Mouse (Mus musculus) liver, adult 10 weeks (tissue): ENCODE data around the gene Slc9c1. TPM values are rescaled to one million over a fixed set of nuclear protein-coding genes. Genes with fewer than 3 reads are reported as not detected.

Experiments
- polyA plus RNA-seq: library from polyadenylated mRNA; stranded (reverse); fragments of 350-450 nt; fragmentation: Illumina TruSeq; extraction: RNeasy Lipid Tissue Mini Kit (QIAGEN cat#74804); gene quantifications from one replicate; pipeline ENCODE4 v1.2.3, GENCODE M21; 2014; ENCODE audit warnings: low read depth, low replicate concordance

Slc9c1 gene
- polyA plus RNA-seq: not detected

DNA sequence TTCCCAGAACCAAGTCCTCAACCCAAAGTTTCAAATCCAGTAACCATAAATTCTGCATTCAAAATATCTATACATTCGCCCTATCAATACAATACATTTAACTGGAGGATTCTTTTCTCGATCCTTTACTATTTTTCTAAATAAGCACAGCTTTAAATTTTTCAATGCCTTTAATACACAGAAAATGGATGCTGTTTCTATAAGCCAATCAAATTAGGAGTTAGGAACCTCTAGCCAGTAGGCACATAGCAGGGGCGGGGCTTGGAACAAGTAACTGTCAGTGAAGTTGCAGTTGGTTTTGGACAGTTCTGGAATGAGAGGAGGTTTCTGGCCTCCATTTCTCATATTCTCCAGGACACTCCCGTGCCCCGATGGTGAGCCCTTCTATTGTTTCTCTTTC is at the start of gene Slc9c1:
Gene Slc9c1, plus strand, starts transcription at position 301 of the 400 bp plus-strand sequence.

DNA sequence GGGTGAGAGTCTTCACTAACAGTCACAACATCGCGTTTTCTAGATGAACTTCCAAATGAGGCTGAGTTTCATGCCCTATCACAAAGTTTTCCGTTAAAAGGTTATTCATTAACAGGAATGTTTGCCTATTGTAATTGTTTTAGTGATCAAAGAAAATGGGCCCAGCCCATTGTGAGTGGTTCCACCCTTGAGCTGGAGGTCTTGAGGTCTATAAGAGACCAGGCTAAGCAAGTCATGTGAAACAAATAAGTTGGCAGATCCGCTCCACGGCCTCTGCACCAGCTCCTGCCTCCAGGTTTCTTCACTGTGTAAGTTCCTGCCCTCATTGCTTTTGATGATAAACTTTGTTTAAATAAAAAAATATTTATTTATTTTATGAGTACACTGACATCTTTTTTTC is 42.2 kb upstream of the Slc9c1 start, which contains the start of gene Gm609:
Gene Gm609, minus strand, starts transcription at position 43 of the 400 bp plus-strand sequence.

DNA sequence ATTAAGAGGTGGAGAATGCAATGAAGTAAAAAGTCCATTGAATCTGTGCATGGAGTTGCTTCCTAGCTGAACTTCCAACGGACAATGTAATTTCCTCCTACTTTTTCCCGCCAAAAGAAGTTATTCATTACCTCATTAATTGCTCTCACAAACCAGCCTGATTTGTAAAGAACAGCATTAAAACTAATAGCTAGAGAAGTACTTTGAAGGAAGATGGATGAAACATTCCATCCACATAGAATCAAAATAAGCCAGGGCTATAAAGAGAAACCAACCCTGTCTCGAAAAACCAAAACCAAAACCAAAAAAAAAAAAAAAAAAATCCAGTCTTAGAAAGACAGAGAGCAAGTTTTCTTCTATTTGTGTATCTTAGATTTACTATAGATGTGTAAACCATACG is 3.2 kb upstream of the Slc9c1 start, which contains the start of gene Gm17783:
Gene Gm17783, minus strand, starts transcription at position 101 of the 400 bp plus-strand sequence.

DNA sequence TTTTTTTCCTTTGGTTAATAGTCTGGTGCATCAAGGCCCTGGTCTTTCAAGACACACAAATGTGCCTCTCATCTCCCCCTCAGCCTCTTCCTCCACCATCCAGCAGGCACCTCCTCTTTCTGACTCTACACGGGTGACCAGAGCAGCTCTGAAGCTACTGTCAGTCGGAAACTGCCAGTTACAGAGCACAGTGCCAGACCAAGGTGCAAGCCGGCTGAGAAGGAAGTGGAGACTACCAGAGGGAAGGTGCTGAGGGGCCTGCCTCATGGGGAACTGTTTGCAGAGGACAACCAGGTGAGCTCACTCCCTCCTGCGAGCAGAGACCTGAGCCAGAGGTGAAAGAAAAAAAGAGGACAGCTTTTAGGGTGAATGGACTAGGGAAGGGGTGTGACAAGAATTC is 75.2 kb downstream of the Slc9c1 start, which contains the start of gene Gcsam:
Gene Gcsam, plus strand, starts transcription at position 114 of the 400 bp plus-strand sequence.

DNA sequence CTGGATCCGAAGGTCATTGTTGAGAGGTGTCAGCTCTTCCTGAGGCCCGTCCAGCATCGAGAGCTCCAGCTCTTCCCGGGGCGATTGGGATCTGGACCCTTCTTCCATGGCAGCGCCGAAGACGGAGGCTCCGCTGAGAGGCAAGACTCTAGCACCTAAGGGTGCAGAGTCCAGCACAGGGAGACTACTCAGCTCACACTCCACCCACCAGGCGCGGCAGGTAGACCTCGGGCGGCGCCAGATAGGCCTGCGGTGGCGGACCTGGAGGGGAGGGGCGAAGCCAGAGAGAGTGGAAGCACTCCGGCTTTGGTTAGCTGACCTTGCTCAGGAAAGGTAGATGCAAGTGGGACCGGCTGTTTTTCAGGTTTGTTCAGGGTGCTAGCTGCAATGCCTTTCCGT is 118.8 kb downstream of the Slc9c1 start, which contains the start of gene BC016579:
Gene BC016579, minus strand, starts transcription at position 135 of the 399 bp plus-strand sequence.

Other genes with a start within 250 kb of the Slc9c1 start
- gene Cd200, start 126.3 kb upstream of the Slc9c1 start, polyA plus RNA-seq: 2.5 TPM
- gene Gm609, start 42.3 kb upstream of the Slc9c1 start, polyA plus RNA-seq: 1.1 TPM
- gene Gm17783, start 3.3 kb upstream of the Slc9c1 start, polyA plus RNA-seq: not detected
- 0.29 TPM for gene Gcsam, start 75.1 kb downstream of the Slc9c1 start, polyA plus RNA-seq
- 0.19 TPM for gene BC016579, start 118.8 kb downstream of the Slc9c1 start, polyA plus RNA-seq
- gene Tmprss7, start 158.3 kb downstream of the Slc9c1 start, polyA plus RNA-seq: not detected
- not detected for gene Tagln3, start 189.3 kb downstream of the Slc9c1 start, polyA plus RNA-seq
- 7.1 TPM for gene Abhd10, start 207.6 kb downstream of the Slc9c1 start, polyA plus RNA-seq